8 mouse cellular contexts compared by ENCODE assay signal in genomic region chr11:94990749-94991577, GRCm38 (mm10). TPM values are rescaled to one million over a fixed set of nuclear protein-coding genes. Genes with fewer than 3 reads are reported as not detected.
DNase-seq lines count a peak whose midpoint lies in the region; ATAC-seq lines count a peak whose summit lies in the region.

Gene Ppp1r9b, plus strand, starts transcription at chr11:94991035.

- H3K36me3 ChIP-seq in embryonic facial prominence, embryonic 12.5 days, result no peaks in the 10 kb centered on the region
- H3K36me3 ChIP-seq in limb, embryonic 13.5 days, result peaks cover 12% of the 10 kb centered on the region
- no peaks in the 10 kb centered on the region for H3K36me3 ChIP-seq in midbrain, embryonic 15.5 days (replicated peaks)

- peak; percentile 74 for ATAC-seq in embryonic facial prominence, embryonic 12.5 days (ENCODE audit: insufficient number of reproducible peaks, insufficient read depth, low FRiP score, low TSS enrichment)
- peak; percentile 81 for ATAC-seq in limb, embryonic 13.5 days (ENCODE audit: low FRiP score, low read depth)
- peak; percentile 81 for ATAC-seq in midbrain, embryonic 15.5 days (replicated peaks)

- peak; percentile 94 for DNase-seq in 3T3-L1 (ENCODE audit: low read depth, low spot score)
- DNase-seq in adrenal gland, postnatal 25 days, result peak; percentile 94
- peak; percentile 100 for DNase-seq in heart, adult 11 months
- DNase-seq in kidney, adult 18-20 months, result peak; percentile 94
- peak; percentile 85 to 92 for DNase-seq in spleen, adult 18-20 months

- H3K27me3 ChIP-seq in embryonic facial prominence, embryonic 12.5 days, result no peaks in the 10 kb centered on the region
- H3K27me3 ChIP-seq in limb, embryonic 13.5 days, result no peaks in the 10 kb centered on the region
- H3K27me3 ChIP-seq in midbrain, embryonic 15.5 days (replicated peaks), result no peaks in the 10 kb centered on the region

- H3K9me3 ChIP-seq in embryonic facial prominence, embryonic 12.5 days, result no peaks in the 10 kb centered on the region
- no peaks in the 10 kb centered on the region for H3K9me3 ChIP-seq in limb, embryonic 13.5 days
- no peaks in the 10 kb centered on the region for H3K9me3 ChIP-seq in midbrain, embryonic 15.5 days

- WGBS in embryonic facial prominence, embryonic 12.5 days, result under 1% methylated on average over 67 of the region's 69 CpGs
- under 1% methylated on average over 56 of the region's 69 CpGs for WGBS in limb, embryonic 13.5 days
- under 1% methylated on average over 61 of the region's 69 CpGs for WGBS in midbrain, embryonic 15.5 days

- peak within 1 kb of the TSS; percentile 98 for H3K4me2 ChIP-seq in embryonic facial prominence, embryonic 12.5 days (replicated peaks)
- H3K4me2 ChIP-seq in limb, embryonic 13.5 days (replicated peaks), result peak within 1 kb of the TSS; percentile 100
- peak within 1 kb of the TSS; percentile 98 for H3K4me2 ChIP-seq in midbrain, embryonic 15.5 days

- peaks cover 68% of the 10 kb centered on the region for H3K4me1 ChIP-seq in embryonic facial prominence, embryonic 12.5 days
- H3K4me1 ChIP-seq in limb, embryonic 13.5 days, result peaks cover 75% of the 10 kb centered on the region
- H3K4me1 ChIP-seq in midbrain, embryonic 15.5 days, result peaks cover 63% of the 10 kb centered on the region

- H3K4me3 ChIP-seq in embryonic facial prominence, embryonic 12.5 days, result peak within 1 kb of the TSS; percentile 82
- H3K4me3 ChIP-seq in limb, embryonic 13.5 days, result peak within 1 kb of the TSS; percentile 94
- H3K4me3 ChIP-seq in midbrain, embryonic 15.5 days, result peak within 1 kb of the TSS; percentile 97

- H3K9ac ChIP-seq in embryonic facial prominence, embryonic 12.5 days, result peak within 1 kb of the TSS; percentile 93
- H3K9ac ChIP-seq in limb, embryonic 13.5 days, result peak within 1 kb of the TSS; percentile 92
- peak within 1 kb of the TSS; percentile 98 for H3K9ac ChIP-seq in midbrain, embryonic 15.5 days

- H3K27ac ChIP-seq in embryonic facial prominence, embryonic 12.5 days, result peak within 1 kb of the TSS; percentile 92
- peak within 1 kb of the TSS; percentile 95 for H3K27ac ChIP-seq in limb, embryonic 13.5 days
- H3K27ac ChIP-seq in midbrain, embryonic 15.5 days, result peak within 1 kb of the TSS; percentile 96

RNA-seq across cellular contexts. Expression of gene Ppp1r9b, which starts in this region (rescaled TPM):
- total RNA-seq in adrenal gland, postnatal 25 days (2021), result 125 and 146 TPM in 2 replicates
- polyA plus RNA-seq in embryonic facial prominence, embryonic 12.5 days (2016; fragmentation: Nextera tagmentation; extraction: Ambion mirVana), result 14.4 TPM in 2 replicates
- polyA plus RNA-seq in limb, embryonic 13.5 days (2015; fragmentation: Nextera tagmentation; extraction: Ambion mirVana), result 11.4 and 11.8 TPM in 2 replicates
- polyA plus RNA-seq in midbrain, embryonic 15.5 days (2015; fragmentation: Nextera tagmentation; extraction: Ambion mirVana), result 20.5 and 22.2 TPM in 2 replicates

Comparison
In these comparisons a context has a peak if more than half of its experiments do, and no peak if none do; other contexts are left out.
1. Peak in every context shown above with its lines: DNase-seq, ATAC-seq, H3K4me3 ChIP-seq and H3K27ac ChIP-seq.